Mouse (Mus musculus): ENCODE measurements around the gene Aff3. TPM values are rescaled to one million over a fixed set of nuclear protein-coding genes. Genes with fewer than 3 reads are reported as not detected.

Aff3 gene
- polyA plus RNA-seq, 1 experiment from 2014 or later, result 4.7 TPM

GRCm38 (mm10) chr1:38217098-38217497 is 447.7 kb downstream of the Aff3 start:
- DNase-seq (ENCODE audit: low spot score) (no peak), ATAC-seq (replicated peaks; ENCODE audit: low FRiP score) (no peak)
- Histone ChIP-seq H3K9ac (ENCODE audit: low read depth, low read length) (no peak overlapping the region), H3K36me3 (ENCODE audit: control insufficient read depth, insufficient read depth, low read length) (no peaks in the 10 kb centered on the region), H3K27me3 (replicated peaks; ENCODE audit: control insufficient read depth, insufficient read depth, low read length) (no peaks in the 10 kb centered on the region), H3K4me3 (ENCODE audit: low read depth, low read length) (no peak overlapping the region), H3K4me2 (no peak overlapping the region), H3K27ac (ENCODE audit: low read depth, low read length) (no peak overlapping the region), H3K4me1 (replicated peaks; ENCODE audit: control insufficient read depth, insufficient read depth, low read length) (no peaks in the 10 kb centered on the region), H3K9me3 (ENCODE audit: control insufficient read depth, low read length) (no peaks in the 10 kb centered on the region)
- 83% methylated on average over 5 of the region's 5 CpGs for WGBS

- WGBS, result 47% methylated on average over 3 of the region's 3 CpGs
- no peak overlapping the region for H3K4me2 ChIP-seq
- no peak overlapping the region for H3K9ac ChIP-seq (ENCODE audit: low read depth, low read length)
- ATAC-seq (replicated peaks; ENCODE audit: low FRiP score) (no peak), DNase-seq (ENCODE audit: low spot score) (no peak)
- H3K9me3 ChIP-seq (ENCODE audit: control insufficient read depth, low read length), result no peaks in the 10 kb centered on the region
- no peaks in the 10 kb centered on the region for H3K36me3 ChIP-seq (ENCODE audit: control insufficient read depth, insufficient read depth, low read length)
- no peaks in the 10 kb centered on the region for H3K4me1 ChIP-seq (replicated peaks; ENCODE audit: control insufficient read depth, insufficient read depth, low read length)
- no peak overlapping the region for H3K4me3 ChIP-seq (ENCODE audit: low read depth, low read length)
- H3K27me3 ChIP-seq (replicated peaks; ENCODE audit: control insufficient read depth, insufficient read depth, low read length), result no peaks in the 10 kb centered on the region
- H3K27ac ChIP-seq (ENCODE audit: low read depth, low read length), result no peak overlapping the region
Observed at GRCm38 (mm10) chr1:38213377-38213776, 451.4 kb downstream of the Aff3 start.

- H3K9me3 ChIP-seq (ENCODE audit: control insufficient read depth, low read length), result no peaks in the 10 kb centered on the region
- H3K27me3 ChIP-seq (replicated peaks; ENCODE audit: control insufficient read depth, insufficient read depth, low read length), result no peaks in the 10 kb centered on the region
- H3K27ac ChIP-seq (ENCODE audit: low read depth, low read length), result no peak overlapping the region
- 52% methylated on average over 5 of the region's 5 CpGs for WGBS
- ATAC-seq (replicated peaks; ENCODE audit: low FRiP score) (no peak), DNase-seq (ENCODE audit: low spot score) (no peak)
- H3K36me3 ChIP-seq (ENCODE audit: control insufficient read depth, insufficient read depth, low read length), result no peaks in the 10 kb centered on the region
- H3K9ac ChIP-seq (ENCODE audit: low read depth, low read length), result no peak overlapping the region
- no peaks in the 10 kb centered on the region for H3K4me1 ChIP-seq (replicated peaks; ENCODE audit: control insufficient read depth, insufficient read depth, low read length)
- no peak overlapping the region for H3K4me3 ChIP-seq (ENCODE audit: low read depth, low read length)
- H3K4me2 ChIP-seq, result no peak overlapping the region
Observed at GRCm38 (mm10) chr1:38212386-38212785, 452.4 kb downstream of the Aff3 start.

GRCm38 (mm10) chr1:38202475-38203183 is 462.1 kb downstream of the Aff3 start:
- Histone ChIP-seq H3K9me3 (ENCODE audit: control insufficient read depth, low read length) (no peaks in the 10 kb centered on the region), H3K36me3 (ENCODE audit: control insufficient read depth, insufficient read depth, low read length) (no peaks in the 10 kb centered on the region), H3K4me3 (ENCODE audit: low read depth, low read length) (no peak overlapping the region), H3K4me2 (no peak overlapping the region), H3K4me1 (replicated peaks; ENCODE audit: control insufficient read depth, insufficient read depth, low read length) (no peaks in the 10 kb centered on the region), H3K9ac (ENCODE audit: low read depth, low read length) (no peak overlapping the region), H3K27me3 (replicated peaks; ENCODE audit: control insufficient read depth, insufficient read depth, low read length) (no peaks in the 10 kb centered on the region), H3K27ac (ENCODE audit: low read depth, low read length) (no peak overlapping the region)
- ATAC-seq (replicated peaks; ENCODE audit: low FRiP score) (no peak), DNase-seq (ENCODE audit: low spot score) (no peak)
- 74% methylated on average over 10 of the region's 10 CpGs for WGBS

- H3K27me3 ChIP-seq (replicated peaks; ENCODE audit: control insufficient read depth, insufficient read depth, low read length), result no peaks in the 10 kb centered on the region
- H3K4me1 ChIP-seq (replicated peaks; ENCODE audit: control insufficient read depth, insufficient read depth, low read length), result no peaks in the 10 kb centered on the region
- no peak overlapping the region for H3K4me3 ChIP-seq (ENCODE audit: low read depth, low read length)
- H3K4me2 ChIP-seq, result no peak overlapping the region
- ATAC-seq (replicated peaks; ENCODE audit: low FRiP score) (no peak), DNase-seq (ENCODE audit: low spot score) (no peak)
- 82% methylated on average over 3 of the region's 3 CpGs for WGBS
- H3K27ac ChIP-seq (ENCODE audit: low read depth, low read length), result no peak overlapping the region
- H3K9me3 ChIP-seq (ENCODE audit: control insufficient read depth, low read length), result no peaks in the 10 kb centered on the region
- H3K36me3 ChIP-seq (ENCODE audit: control insufficient read depth, insufficient read depth, low read length), result no peaks in the 10 kb centered on the region
- H3K9ac ChIP-seq (ENCODE audit: low read depth, low read length), result no peak overlapping the region
Observed at GRCm38 (mm10) chr1:38201796-38202195, 463.0 kb downstream of the Aff3 start.

- ATAC-seq (replicated peaks; ENCODE audit: low FRiP score) (no peak), DNase-seq (ENCODE audit: low spot score) (no peak)
- Histone ChIP-seq H3K36me3 (ENCODE audit: control insufficient read depth, insufficient read depth, low read length) (no peaks in the 10 kb centered on the region), H3K4me1 (replicated peaks; ENCODE audit: control insufficient read depth, insufficient read depth, low read length) (no peaks in the 10 kb centered on the region), H3K9ac (ENCODE audit: low read depth, low read length) (no peak overlapping the region), H3K27me3 (replicated peaks; ENCODE audit: control insufficient read depth, insufficient read depth, low read length) (no peaks in the 10 kb centered on the region), H3K27ac (ENCODE audit: low read depth, low read length) (no peak overlapping the region), H3K4me3 (ENCODE audit: low read depth, low read length) (no peak overlapping the region), H3K4me2 (no peak overlapping the region), H3K9me3 (ENCODE audit: control insufficient read depth, low read length) (no peaks in the 10 kb centered on the region)
- WGBS, result 76% methylated on average over 17 of the region's 17 CpGs
Observed at GRCm38 (mm10) chr1:38199669-38200635, 464.8 kb downstream of the Aff3 start.

- DNase-seq (ENCODE audit: low spot score) (no peak), ATAC-seq (replicated peaks; ENCODE audit: low FRiP score) (no peak)
- Histone ChIP-seq H3K9me3 (ENCODE audit: control insufficient read depth, low read length) (no peaks in the 10 kb centered on the region), H3K4me3 (ENCODE audit: low read depth, low read length) (no peak overlapping the region), H3K9ac (ENCODE audit: low read depth, low read length) (no peak overlapping the region), H3K27me3 (replicated peaks; ENCODE audit: control insufficient read depth, insufficient read depth, low read length) (no peaks in the 10 kb centered on the region), H3K36me3 (ENCODE audit: control insufficient read depth, insufficient read depth, low read length) (no peaks in the 10 kb centered on the region), H3K4me2 (no peak overlapping the region), H3K4me1 (replicated peaks; ENCODE audit: control insufficient read depth, insufficient read depth, low read length) (no peaks in the 10 kb centered on the region), H3K27ac (ENCODE audit: low read depth, low read length) (no peak overlapping the region)
- WGBS, result 86% methylated on average over 15 of the region's 15 CpGs
Observed at GRCm38 (mm10) chr1:38198393-38199029, 466.2 kb downstream of the Aff3 start.

GRCm38 (mm10) chr1:38197145-38197682 is 467.5 kb downstream of the Aff3 start:
- Histone ChIP-seq H3K36me3 (ENCODE audit: control insufficient read depth, insufficient read depth, low read length) (no peaks in the 10 kb centered on the region), H3K9ac (ENCODE audit: low read depth, low read length) (no peak overlapping the region), H3K4me2 (no peak overlapping the region), H3K4me1 (replicated peaks; ENCODE audit: control insufficient read depth, insufficient read depth, low read length) (no peaks in the 10 kb centered on the region), H3K27me3 (replicated peaks; ENCODE audit: control insufficient read depth, insufficient read depth, low read length) (no peaks in the 10 kb centered on the region), H3K27ac (ENCODE audit: low read depth, low read length) (no peak overlapping the region), H3K9me3 (ENCODE audit: control insufficient read depth, low read length) (no peaks in the 10 kb centered on the region), H3K4me3 (ENCODE audit: low read depth, low read length) (no peak overlapping the region)
- no peak for DNase-seq (ENCODE audit: low spot score)
- WGBS, result 90% methylated on average over 8 of the region's 8 CpGs
- no peak for ATAC-seq (replicated peaks; ENCODE audit: low FRiP score)
